Mouse (Mus musculus): ENCODE measurements around the gene Cul9.
A peak's percentile ranks its signal among the peaks of the same experiment; 100 is the strongest.
"Not testable (repeated sequence)": the region's sequence is repeated elsewhere in the genome, so short reads cannot be mapped to it uniquely, and the experiment has no call there.

Cul9 gene

GRCm38 (mm10) chr17:46545813-46546564 is at the start of gene Cul9:
TSS of gene Cul9 (minus strand) at chr17:46546388.
- peak; percentile 91 for DNase-seq

- DNase-seq = no peak
Measured at GRCm38 (mm10) chr17:46595336-46595735, 49.1 kb upstream of the Cul9 start.

- DNase-seq = no peak
Measured at GRCm38 (mm10) chr17:46594606-46595005, 48.4 kb upstream of the Cul9 start.

GRCm38 (mm10) chr17:46593124-46593523 is 46.9 kb upstream of the Cul9 start:
- no peak for DNase-seq

GRCm38 (mm10) chr17:46591406-46591805 is 45.2 kb upstream of the Cul9 start:
- no peak for DNase-seq

DNA sequence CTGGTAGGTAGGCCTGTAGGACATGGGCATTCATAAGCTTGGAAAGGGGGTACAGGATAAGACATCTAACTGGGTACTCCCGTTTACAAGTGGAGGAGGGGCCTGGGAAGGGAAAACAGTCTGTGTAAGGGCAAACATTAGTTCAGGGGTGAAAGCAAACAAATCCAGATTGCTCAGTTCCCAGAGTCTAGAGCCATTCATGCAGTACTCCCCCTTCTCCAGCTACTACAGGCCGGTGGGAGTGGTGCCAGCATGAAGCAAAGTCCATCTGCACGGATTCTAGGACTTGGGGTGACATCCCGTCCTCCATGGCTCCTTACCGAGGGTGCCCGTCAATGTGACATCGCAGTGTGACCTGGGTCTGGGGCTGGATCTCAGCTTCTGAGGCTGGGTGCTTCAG is 44.3 kb upstream of the Cul9 start:
- DNase-seq = no peak

GRCm38 (mm10) chr17:46589635-46590314 is 43.6 kb upstream of the Cul9 start:
- DNase-seq = no peak

- no peak for DNase-seq
Measured at GRCm38 (mm10) chr17:46588913-46589312, 42.7 kb upstream of the Cul9 start.

GRCm38 (mm10) chr17:46588173-46588572 is 42.0 kb upstream of the Cul9 start:
- DNase-seq = no peak

DNA sequence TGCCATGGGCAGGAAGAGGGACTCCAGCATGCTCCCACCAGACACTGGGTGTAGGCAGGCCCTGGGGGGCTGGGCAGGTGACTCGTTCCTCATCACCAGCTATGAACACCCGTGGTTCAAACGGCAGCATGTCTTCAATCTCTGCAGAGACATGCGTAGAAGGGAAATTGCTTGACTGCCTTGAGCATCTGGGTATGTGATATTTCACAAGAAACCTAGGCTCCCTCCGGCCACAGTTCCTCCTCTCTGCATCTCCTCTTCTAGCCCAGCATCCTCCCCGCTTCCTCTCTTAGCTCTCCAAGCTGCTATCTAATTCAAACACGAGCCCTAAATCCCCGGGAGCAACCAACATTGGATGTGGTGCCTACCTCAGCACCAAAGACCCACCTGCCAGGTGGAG is 40.1 kb upstream of the Cul9 start:
- DNase-seq = no peak

GRCm38 (mm10) chr17:46578650-46579049 is 32.5 kb upstream of the Cul9 start:
- DNase-seq = peak; percentile 52

GRCm38 (mm10) chr17:46576070-46576469 is 29.9 kb upstream of the Cul9 start:
- DNase-seq = no peak

DNA sequence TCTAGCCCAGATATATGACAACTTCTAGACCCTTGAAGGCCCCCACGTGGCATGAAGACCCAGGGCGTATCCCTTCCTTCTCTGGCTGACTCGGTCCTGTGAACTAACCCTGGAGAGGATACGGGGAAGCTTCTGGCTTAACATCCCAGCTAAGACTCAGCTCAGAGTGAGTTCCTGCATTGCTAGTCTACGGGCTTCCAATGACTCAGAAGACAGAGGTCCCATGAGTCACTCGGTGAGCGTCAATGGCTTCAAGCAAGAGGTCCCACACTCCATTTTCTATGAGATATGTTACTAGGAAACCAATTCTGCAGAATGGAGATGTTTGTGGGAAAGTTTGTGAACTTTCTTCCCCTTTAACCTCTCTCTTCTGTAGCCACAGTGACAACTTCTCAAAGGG is 28.3 kb upstream of the Cul9 start:
- DNase-seq = no peak

GRCm38 (mm10) chr17:46571005-46571404 is 24.8 kb upstream of the Cul9 start:
- no peak for DNase-seq

DNA sequence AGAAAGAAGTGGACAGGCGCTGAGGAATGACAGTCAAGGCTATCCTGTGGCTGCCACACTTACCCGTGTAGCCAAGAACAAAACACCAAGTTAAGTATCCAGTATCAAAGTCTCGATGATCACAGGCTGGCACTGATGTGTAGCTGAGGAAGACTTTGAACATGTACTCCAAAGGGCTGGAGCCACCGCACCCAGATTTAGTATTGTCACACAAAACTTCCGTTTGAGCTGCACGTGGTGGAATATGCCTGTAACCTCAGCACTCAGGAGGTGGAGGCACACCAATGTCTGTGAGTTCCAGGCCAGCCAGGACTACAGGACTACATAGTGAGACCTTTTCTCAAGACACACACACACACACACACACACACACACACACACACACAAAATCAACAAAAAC is 13.0 kb upstream of the Cul9 start:
- no peak for DNase-seq

GRCm38 (mm10) chr17:46558151-46558550 is 12.0 kb upstream of the Cul9 start:
- no peak for DNase-seq

GRCm38 (mm10) chr17:46557321-46557720 is 11.1 kb upstream of the Cul9 start:
- not testable (repeated sequence) for DNase-seq

DNA sequence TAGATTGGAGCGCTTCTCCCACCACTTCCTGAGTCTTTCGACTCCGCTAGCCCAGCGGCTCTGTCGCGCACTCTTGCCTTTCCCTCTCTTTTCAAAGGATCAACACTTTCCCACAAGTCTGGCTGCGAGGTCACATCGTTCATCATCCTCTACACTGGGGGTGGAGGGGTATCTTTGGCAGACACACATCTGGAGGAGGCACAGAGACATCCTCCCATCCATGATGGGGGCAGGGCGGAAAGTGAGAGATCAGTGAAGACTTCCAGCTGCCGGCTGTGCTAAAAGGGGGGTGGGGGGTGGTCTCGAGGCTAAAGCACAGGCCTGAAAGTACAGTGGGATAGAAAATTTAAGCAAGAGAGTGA is 10.4 kb upstream of the Cul9 start:
- DNase-seq = peak; percentile 74

DNA sequence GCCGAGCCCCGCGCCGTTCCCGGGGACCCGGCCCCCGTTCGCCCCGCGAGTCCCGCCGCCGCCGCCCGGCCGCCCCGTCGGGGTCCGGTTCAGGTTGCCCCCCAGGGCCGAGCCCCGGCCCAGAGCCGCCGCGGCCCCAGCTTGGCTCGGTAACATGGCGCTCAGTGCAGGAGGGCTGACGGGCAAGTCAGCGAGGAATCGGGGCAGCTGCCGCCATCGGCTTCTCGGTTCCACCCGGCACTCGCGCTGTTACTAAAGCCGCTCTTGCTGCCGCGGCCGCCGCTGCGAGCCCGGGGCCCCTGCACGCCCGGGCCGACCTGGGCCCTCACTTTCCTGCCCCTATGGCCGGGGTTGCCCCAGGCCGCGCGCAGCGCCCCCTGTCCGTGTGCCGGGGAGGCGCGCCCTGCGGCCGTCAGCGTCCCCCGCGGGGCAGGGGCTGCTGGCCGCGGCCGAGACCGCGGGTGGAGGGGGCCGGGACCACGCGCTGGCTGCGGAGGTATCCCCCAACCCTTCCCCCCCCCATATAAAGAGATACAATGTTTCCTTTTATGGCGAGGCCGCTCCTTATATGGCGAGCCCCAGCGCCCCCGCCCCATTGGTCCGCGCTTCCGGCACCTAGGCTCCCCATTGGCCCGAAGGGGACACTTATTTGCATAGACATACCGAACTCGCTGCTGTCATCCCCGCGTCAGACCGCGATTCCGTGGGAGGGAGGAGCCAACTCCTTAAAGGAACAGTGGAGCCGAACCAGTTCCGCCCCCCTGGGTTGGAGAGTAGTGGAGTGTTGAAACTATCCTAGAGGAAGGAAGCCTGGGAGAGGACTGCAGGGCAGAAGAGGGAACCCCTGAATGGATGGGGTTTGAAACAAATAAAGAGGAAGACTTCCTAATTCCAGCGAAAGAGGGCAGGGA is 9.7 kb upstream of the Cul9 start, which contains the start of gene Srf:
Gene Srf, minus strand, starts transcription at position 503 of the 911 bp plus-strand sequence.
- peak; percentile 99 for DNase-seq

DNA sequence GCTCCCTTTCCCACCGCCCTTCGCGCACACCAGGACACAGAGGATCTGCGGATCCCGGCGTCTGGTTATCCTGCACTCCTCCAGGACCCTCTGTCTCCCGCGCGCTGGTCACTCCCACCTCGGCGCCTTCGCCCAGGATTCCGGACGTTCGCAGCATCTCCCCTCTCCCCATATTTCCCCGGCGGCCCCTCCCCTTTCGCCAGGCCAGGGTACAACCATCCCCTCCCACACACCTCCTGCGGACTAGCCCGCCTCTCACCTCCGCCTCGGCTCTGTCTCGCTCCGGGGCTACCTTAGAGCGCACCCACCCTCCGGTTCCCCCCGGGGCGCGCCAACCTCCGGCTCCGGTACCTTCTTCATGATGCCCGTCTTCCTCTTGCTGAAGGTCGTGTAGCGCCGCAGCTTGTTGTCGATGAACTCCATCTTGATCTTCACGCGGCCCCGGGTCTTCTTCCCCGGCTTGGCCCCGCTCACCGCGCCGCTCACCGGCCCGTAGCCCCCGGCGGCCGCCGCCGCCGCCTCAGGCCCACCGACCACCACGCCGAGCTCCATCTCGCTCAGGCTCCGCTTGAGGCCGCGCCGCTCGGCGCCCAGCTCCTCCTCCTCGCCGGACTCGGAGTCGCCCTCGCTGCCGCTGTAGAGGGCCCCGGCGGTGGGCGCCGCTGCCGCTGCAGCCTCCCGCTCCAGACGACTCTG is 8.9 kb upstream of the Cul9 start:
- DNase-seq = peak; percentile 63

- DNase-seq = no peak
Measured at GRCm38 (mm10) chr17:46554646-46554976, 8.4 kb upstream of the Cul9 start.

GRCm38 (mm10) chr17:46553926-46554325 is 7.7 kb upstream of the Cul9 start:
- no peak for DNase-seq

GRCm38 (mm10) chr17:46553469-46553868 is 7.3 kb upstream of the Cul9 start:
- no peak for DNase-seq

Data from retina, postnatal 1 day (tissue).